Mouse (Mus musculus) fibroblast of lung, adult 2 months (primary cell): ENCODE data around the gene Tspan15.

Source experiments
- DNase-seq: peaks from one replicate; pipeline ENCODE4 v3.0.0-alpha.2; 2011; ENCODE audit warnings: low read depth

Tspan15 gene

GRCm38 (mm10) chr10:62228126-62228525 is 2.9 kb downstream of the Tspan15 start:
- DNase-seq = no peak

- no peak for DNase-seq
Observed at GRCm38 (mm10) chr10:62225839-62226238, 5.2 kb downstream of the Tspan15 start.

DNA sequence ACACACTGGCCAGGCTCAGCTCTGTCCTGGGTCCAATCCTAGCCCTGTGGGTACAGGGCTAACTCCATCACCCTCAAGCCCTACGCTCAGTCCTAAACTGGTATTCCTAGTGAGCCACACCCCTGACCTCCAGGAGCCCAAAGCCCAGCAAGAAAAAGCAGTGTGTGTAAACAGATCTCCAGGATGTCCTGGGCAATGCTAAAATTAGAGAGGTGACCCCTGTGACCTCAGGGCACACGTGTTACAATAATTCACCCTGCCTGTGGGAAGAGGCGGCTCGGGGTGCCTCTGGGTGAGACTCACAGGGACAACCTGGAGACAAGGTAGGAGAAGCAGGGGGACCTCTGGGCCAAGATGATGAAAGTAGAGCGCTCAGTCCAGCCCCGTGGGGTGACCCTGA is 6.8 kb downstream of the Tspan15 start:
- no peak for DNase-seq

- DNase-seq = no peak
Observed at GRCm38 (mm10) chr10:62222777-62223176, 8.3 kb downstream of the Tspan15 start.

DNA sequence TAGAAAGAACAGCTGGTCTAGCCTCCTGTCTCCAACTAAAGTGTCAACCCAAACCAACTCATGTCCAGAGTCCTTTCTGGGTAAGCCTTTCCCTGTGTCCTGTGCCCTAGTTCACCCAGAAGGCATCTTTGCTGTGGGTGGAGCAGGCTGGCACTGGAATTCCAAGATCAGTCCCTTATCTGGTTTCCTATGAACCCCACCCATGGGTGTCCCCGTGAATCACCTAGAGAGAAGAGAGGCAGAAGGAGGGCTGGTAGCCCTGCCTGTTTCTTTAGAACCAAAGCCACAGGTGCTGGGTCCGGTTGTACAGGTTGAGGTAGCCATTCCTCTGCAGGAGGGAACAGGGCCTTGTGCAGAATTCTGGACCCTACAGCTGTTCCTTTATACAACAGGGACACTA is 9.4 kb downstream of the Tspan15 start:
- DNase-seq = no peak

GRCm38 (mm10) chr10:62220732-62221514 is 10.1 kb downstream of the Tspan15 start:
- no peak for DNase-seq

- DNase-seq = no peak
Observed at GRCm38 (mm10) chr10:62218789-62219172, 12.3 kb downstream of the Tspan15 start.

DNA sequence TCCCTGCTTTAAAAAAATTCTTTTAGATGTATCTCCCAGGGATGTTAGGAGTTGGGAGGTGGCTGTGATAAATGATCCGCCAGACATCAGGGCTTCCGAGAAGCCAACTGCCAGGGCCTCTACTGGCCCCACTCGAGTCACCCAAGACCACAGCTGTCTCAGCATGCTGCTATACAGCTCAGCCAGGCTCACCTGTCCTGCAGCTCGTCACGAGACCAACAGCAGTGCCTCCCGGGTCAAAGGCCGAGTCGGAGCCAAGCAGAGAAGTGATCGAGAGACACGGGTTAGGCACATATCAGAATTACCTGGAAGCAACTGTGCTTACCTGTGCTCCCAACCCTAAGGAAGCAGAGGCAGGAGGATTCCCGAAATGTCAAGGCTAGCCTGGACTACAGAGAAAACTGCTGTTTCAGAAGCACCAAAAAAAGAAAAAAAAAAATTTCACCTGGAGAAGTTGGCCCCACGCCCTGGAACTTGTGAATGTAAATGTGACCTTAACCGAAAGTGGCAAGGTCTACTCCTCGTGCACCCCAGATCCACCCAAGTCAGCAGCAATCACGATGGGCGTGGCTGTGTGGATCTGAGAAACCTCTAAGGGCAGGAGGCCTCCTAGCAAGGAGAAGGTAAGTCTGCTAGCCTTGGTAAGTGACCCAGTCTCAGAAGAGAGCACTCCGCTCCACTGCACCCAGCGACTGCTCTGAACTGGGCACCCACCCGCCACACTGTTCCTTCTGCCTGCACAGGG is 12.8 kb downstream of the Tspan15 start:
- DNase-seq = no peak

GRCm38 (mm10) chr10:62217196-62217595 is 13.9 kb downstream of the Tspan15 start:
- no peak for DNase-seq

GRCm38 (mm10) chr10:62216595-62216994 is 14.5 kb downstream of the Tspan15 start:
- no peak for DNase-seq

GRCm38 (mm10) chr10:62215633-62216032 is 15.4 kb downstream of the Tspan15 start:
- no peak for DNase-seq

- no peak for DNase-seq
Observed at GRCm38 (mm10) chr10:62215169-62215616, 15.9 kb downstream of the Tspan15 start.

GRCm38 (mm10) chr10:62211310-62211709 is 19.7 kb downstream of the Tspan15 start:
- DNase-seq = no peak

DNA sequence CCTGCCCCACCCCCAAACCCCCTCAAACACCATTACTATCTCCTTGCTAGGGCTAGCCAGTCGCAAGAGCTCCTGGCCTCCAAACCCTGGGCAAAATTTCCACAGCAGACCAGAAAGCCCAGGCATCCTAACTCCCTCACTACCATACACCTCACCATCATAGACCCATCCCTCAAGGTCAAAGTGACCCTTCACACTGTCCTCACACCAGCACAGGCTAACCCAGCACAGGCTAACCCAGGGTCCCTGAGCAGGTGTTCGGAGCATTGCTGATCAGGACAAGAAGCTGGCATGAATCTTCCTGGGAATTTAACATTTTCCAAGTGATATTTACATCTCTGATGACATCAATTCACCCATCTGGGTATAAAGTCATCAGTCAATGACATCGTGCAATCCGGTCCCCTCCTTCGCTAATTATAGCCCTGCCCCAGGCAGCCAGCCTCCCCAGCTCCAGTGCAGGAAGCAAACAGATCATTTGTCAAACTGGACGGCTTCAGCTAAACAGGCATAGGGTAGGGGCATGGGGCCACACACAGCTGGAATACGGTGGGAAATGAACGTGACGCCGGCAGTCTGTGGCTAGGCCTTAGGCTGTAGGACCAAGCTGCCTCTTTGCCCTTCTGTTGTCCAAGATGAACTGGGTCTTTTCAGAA is 22.7 kb downstream of the Tspan15 start:
- DNase-seq = no peak

GRCm38 (mm10) chr10:62202574-62202973 is 28.5 kb downstream of the Tspan15 start:
- DNase-seq = no peak

DNA sequence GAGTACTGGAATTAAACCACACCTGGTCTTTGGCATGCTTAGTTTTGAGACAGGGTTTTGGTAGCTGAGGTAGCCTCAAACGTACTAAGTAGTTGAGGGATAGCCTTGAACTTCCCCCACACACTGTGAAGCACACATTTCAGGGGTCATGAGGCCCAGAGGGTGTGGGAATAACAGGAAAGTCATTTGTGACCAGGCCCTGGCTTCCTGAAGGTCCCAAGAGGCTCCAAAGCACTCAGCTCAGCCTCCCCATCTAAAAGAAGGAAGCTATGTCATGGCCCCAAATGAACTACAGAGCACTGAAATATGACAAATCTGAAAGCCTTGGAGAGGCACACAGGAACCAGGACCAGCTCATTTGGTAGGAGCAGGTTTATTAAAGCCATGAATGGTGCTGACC is 32.2 kb downstream of the Tspan15 start:
- DNase-seq = no peak

- DNase-seq = no peak
Observed at GRCm38 (mm10) chr10:62197403-62197802, 33.6 kb downstream of the Tspan15 start.

DNA sequence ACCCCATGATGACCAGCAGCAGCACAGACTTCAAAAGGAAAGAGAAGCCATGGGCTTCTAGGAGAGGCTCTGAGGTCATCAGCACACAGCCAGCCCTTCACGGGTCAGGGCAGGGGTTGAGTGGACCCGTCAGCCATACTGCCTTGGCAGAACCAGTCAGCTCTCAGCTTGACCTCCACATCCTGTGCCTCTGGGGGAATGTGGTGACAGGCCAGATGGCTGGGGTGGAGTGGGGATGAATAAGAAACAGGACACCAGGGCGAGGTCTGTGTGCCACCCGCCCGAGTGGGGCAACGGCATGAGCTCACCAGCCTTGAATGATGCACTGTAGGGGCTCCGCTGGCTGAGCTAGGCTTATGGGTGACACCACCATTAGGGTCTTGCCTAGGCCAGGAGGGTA is 35.7 kb downstream of the Tspan15 start:
- DNase-seq = no peak

GRCm38 (mm10) chr10:62194946-62195345 is 36.1 kb downstream of the Tspan15 start:
- no peak for DNase-seq

GRCm38 (mm10) chr10:62194461-62194860 is 36.6 kb downstream of the Tspan15 start:
- no peak for DNase-seq

DNA sequence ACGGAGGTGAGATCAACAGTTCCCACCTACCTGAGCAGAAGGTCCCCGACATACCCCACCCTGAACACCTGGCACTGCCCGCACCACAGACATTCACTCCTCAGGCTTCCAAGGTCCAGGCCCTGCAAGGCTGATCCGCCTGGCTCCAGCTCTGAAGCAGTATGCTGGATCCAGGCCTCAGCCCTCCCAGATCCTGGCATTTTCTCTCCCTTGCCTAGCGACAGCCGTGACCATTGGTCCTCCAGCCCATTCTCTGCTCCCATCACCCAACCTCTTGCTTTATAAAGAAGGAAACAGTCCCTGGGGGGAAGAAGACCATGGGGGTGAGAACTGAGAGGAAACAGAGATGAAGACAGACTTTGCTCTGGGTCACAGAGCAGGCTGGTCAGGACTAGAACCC is 37.0 kb downstream of the Tspan15 start:
- no peak for DNase-seq

- peak; percentile 96 for DNase-seq
Observed at GRCm38 (mm10) chr10:62192701-62193157, 38.3 kb downstream of the Tspan15 start.

DNA sequence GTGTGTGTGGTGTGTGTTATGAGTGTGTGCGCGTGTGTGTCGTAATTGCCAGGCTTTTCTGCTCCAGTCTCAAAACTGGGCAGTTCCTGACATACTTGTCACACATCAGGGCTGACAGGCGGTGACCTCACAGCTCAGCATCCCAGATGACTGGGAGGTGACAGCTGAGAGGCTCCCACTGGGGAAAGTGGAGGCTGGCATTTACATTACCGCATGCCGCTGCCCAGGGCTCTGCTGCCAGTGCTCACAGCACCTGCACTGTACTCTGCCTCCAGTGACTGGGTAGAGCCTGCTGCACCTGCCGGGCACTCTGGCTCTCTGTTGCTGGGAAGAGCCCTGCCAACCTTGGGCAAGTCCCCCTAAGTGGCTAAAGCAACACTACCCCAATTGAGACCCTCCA is 40.2 kb downstream of the Tspan15 start:
- DNase-seq = no peak
